Mouse (Mus musculus): ENCODE results near the gene Utrn. TPM values are rescaled to one million over a fixed set of nuclear protein-coding genes. Genes with fewer than 3 reads are reported as not detected.

Utrn gene
- polyA plus RNA-seq, 1 experiment from 2014 or later = 21.5 TPM

DNA sequence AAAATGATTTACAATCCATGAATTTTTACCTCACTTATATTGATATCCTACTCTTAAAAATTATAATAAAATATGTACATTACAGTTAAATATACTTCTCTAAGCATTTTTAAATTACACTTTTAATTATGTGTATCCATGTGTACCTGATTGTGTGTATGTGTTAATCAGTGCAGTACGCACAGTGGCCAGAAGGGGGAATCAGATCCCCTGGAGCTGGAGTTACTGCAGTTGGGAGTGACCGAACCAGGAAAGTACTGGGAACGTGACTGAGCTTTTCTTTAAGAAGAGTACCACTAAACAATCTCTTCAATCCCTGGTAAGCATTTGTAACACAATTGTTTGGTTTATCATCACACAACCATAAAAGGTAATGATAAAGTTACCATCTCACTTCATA, 285.7 kb downstream of the Utrn start:
- no peak overlapping the region for H3K4me2 ChIP-seq (replicated peaks; ENCODE audit: low read depth)
- H3K4me3 ChIP-seq (ENCODE audit: low read depth, low read length) = no peak overlapping the region
- peak; percentile 41 for TF ChIP-seq CTCF (IDR thresholded peaks at IDR 0.05; ENCODE audit: low read depth)
- no peak overlapping the region for H3K9ac ChIP-seq (ENCODE audit: low read depth, low read length)
- no peaks in the 10 kb centered on the region for H3K9me3 ChIP-seq (ENCODE audit: control insufficient read depth)
- no peaks in the 10 kb centered on the region for H3K27me3 ChIP-seq (replicated peaks; ENCODE audit: control insufficient read depth, insufficient read depth, low read length)
- ATAC-seq = no peak
- no peak overlapping the region for H3K27ac ChIP-seq (ENCODE audit: low read depth, low read length)
- WGBS = 93% methylated on average over 3 of the region's 3 CpGs
- no peaks in the 10 kb centered on the region for H3K4me1 ChIP-seq (replicated peaks; ENCODE audit: control insufficient read depth, insufficient read depth, low read length)
- no peaks in the 10 kb centered on the region for H3K36me3 ChIP-seq (ENCODE audit: control insufficient read depth, insufficient read depth)

DNA sequence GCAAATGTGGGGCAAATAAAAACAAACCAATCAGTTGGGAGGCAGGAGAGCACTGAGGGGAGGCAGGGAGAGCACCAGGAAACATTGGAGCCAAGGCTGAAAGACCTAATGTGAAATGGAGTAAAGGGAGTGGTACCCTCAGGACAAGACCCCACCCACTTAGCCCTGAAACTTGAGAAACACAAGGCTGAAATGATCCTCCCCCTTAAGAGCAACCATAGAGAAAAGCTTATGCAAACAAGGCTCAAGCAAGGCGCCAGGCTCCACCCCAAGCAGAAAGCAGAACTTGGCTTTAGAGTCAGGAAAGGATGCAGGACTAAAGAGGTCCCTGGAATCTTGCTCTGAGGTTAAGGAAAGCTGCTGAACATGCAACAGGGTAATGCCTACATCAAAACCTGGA, 290.1 kb downstream of the Utrn start:
- Histone ChIP-seq H3K9ac (ENCODE audit: low read depth, low read length) (no peak overlapping the region), H3K4me1 (replicated peaks; ENCODE audit: control insufficient read depth, insufficient read depth, low read length) (no peaks in the 10 kb centered on the region), H3K9me3 (ENCODE audit: control insufficient read depth) (no peaks in the 10 kb centered on the region), H3K36me3 (ENCODE audit: control insufficient read depth, insufficient read depth) (no peaks in the 10 kb centered on the region), H3K4me3 (ENCODE audit: low read depth, low read length) (no peak overlapping the region), H3K27me3 (replicated peaks; ENCODE audit: control insufficient read depth, insufficient read depth, low read length) (no peaks in the 10 kb centered on the region), H3K4me2 (replicated peaks; ENCODE audit: low read depth) (no peak overlapping the region), H3K27ac (ENCODE audit: low read depth, low read length) (no peak overlapping the region)
- TF ChIP-seq CTCF (IDR thresholded peaks at IDR 0.05; ENCODE audit: low read depth) = no peak
- ATAC-seq = no peak
- 39% methylated on average over 1 of the region's 1 CpGs for WGBS

DNA sequence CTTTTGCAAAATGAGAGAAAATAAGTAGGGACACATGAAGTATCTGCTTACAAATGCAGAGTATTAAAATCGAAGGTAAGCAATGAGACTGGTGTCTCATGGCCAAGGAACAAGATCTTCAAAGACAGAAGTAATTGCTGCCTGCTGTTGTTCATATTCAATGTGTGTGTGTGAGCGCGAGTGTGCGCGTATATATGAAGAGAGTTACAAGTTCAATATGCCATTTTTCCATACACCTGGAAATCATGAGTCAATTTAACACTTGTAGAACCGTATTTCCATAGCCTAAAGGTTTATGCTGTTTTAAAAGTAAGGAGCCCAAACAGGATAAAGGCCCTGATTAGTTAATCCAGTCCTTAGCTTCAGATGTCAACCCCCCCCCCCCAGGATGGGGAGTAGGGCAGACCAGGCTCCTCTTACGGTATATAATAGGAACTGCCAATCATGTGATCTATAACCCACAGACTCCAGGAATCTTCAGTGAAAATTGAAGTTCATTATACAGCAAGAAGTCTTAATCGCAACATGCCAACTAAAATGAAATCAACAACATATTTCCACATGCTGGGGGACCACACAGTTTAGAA, 293.2 kb downstream of the Utrn start:
- Histone ChIP-seq H3K9ac (ENCODE audit: low read depth, low read length) (no peak overlapping the region), H3K36me3 (ENCODE audit: control insufficient read depth, insufficient read depth) (no peaks in the 10 kb centered on the region), H3K4me3 (ENCODE audit: low read depth, low read length) (no peak overlapping the region), H3K4me2 (replicated peaks; ENCODE audit: low read depth) (no peak overlapping the region), H3K27me3 (replicated peaks; ENCODE audit: control insufficient read depth, insufficient read depth, low read length) (no peaks in the 10 kb centered on the region), H3K9me3 (ENCODE audit: control insufficient read depth) (no peaks in the 10 kb centered on the region), H3K27ac (ENCODE audit: low read depth, low read length) (no peak overlapping the region), H3K4me1 (replicated peaks; ENCODE audit: control insufficient read depth, insufficient read depth, low read length) (no peaks in the 10 kb centered on the region)
- no peak for ATAC-seq
- 88% methylated on average over 8 of the region's 8 CpGs for WGBS
- TF ChIP-seq CTCF (IDR thresholded peaks at IDR 0.05; ENCODE audit: low read depth) = no peak

- Histone ChIP-seq H3K4me3 (ENCODE audit: low read depth, low read length) (no peak overlapping the region), H3K4me1 (replicated peaks; ENCODE audit: control insufficient read depth, insufficient read depth, low read length) (no peaks in the 10 kb centered on the region), H3K27ac (ENCODE audit: low read depth, low read length) (no peak overlapping the region), H3K9me3 (ENCODE audit: control insufficient read depth) (no peaks in the 10 kb centered on the region), H3K36me3 (ENCODE audit: control insufficient read depth, insufficient read depth) (no peaks in the 10 kb centered on the region), H3K9ac (ENCODE audit: low read depth, low read length) (no peak overlapping the region), H3K27me3 (replicated peaks; ENCODE audit: control insufficient read depth, insufficient read depth, low read length) (no peaks in the 10 kb centered on the region), H3K4me2 (replicated peaks; ENCODE audit: low read depth) (no peak overlapping the region)
- no peak for TF ChIP-seq CTCF (IDR thresholded peaks at IDR 0.05; ENCODE audit: low read depth)
- ATAC-seq = no peak
- WGBS = 84% methylated on average over 10 of the region's 10 CpGs
These were observed 294.4 kb downstream of the Utrn start for GRCm38 (mm10) chr10:12574760-12575159.

GRCm38 (mm10) chr10:12573601-12574000, 295.6 kb downstream of the Utrn start:
- H3K27ac ChIP-seq (ENCODE audit: low read depth, low read length) = no peak overlapping the region
- H3K9me3 ChIP-seq (ENCODE audit: control insufficient read depth) = no peaks in the 10 kb centered on the region
- 31% methylated on average over 6 of the region's 6 CpGs for WGBS

DNA sequence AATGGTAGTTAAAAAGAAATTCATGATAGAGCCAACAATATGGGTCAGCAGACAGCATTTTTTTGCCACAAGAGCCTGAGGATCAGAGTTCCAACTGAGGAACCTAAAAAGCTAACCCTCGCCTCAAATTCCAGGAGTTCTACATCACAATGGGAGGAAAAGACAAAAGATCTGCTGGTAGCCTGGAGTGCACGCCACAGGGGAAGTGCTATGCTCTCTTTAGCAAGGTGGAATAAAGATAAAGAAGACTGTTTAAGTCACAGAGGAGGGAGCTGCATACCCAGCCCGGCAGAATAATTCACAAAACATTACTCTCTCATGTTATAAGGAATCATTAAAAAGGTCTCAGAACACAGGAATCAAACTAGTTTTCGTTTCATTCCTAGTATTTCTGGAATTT, 296.4 kb downstream of the Utrn start:
- Histone ChIP-seq H3K4me1 (replicated peaks; ENCODE audit: control insufficient read depth, insufficient read depth, low read length) (no peaks in the 10 kb centered on the region), H3K9ac (ENCODE audit: low read depth, low read length) (no peak overlapping the region), H3K27ac (ENCODE audit: low read depth, low read length) (no peak overlapping the region), H3K4me3 (ENCODE audit: low read depth, low read length) (no peak overlapping the region), H3K36me3 (ENCODE audit: control insufficient read depth, insufficient read depth) (no peaks in the 10 kb centered on the region), H3K27me3 (replicated peaks; ENCODE audit: control insufficient read depth, insufficient read depth, low read length) (no peaks in the 10 kb centered on the region), H3K4me2 (replicated peaks; ENCODE audit: low read depth) (no peak overlapping the region), H3K9me3 (ENCODE audit: control insufficient read depth) (no peaks in the 10 kb centered on the region)
- no peak for TF ChIP-seq CTCF (IDR thresholded peaks at IDR 0.05; ENCODE audit: low read depth)
- 56% methylated on average over 4 of the region's 4 CpGs for WGBS
- no peak for ATAC-seq

More at GRCm38 (mm10) chr10:12573601-12574000, 295.6 kb downstream of the Utrn start:
- no peak for TF ChIP-seq CTCF (IDR thresholded peaks at IDR 0.05; ENCODE audit: low read depth)
- no peak for ATAC-seq
- no peaks in the 10 kb centered on the region for H3K4me1 ChIP-seq (replicated peaks; ENCODE audit: control insufficient read depth, insufficient read depth, low read length)
- no peaks in the 10 kb centered on the region for H3K36me3 ChIP-seq (ENCODE audit: control insufficient read depth, insufficient read depth)
- H3K9ac ChIP-seq (ENCODE audit: low read depth, low read length) = no peak overlapping the region
- no peak overlapping the region for H3K4me3 ChIP-seq (ENCODE audit: low read depth, low read length)
- peak overlapping the region; percentile 17; the same call in 1 of the 2 replicates for H3K4me2 ChIP-seq (replicated peaks; ENCODE audit: low read depth)
- no peaks in the 10 kb centered on the region for H3K27me3 ChIP-seq (replicated peaks; ENCODE audit: control insufficient read depth, insufficient read depth, low read length)

DNA sequence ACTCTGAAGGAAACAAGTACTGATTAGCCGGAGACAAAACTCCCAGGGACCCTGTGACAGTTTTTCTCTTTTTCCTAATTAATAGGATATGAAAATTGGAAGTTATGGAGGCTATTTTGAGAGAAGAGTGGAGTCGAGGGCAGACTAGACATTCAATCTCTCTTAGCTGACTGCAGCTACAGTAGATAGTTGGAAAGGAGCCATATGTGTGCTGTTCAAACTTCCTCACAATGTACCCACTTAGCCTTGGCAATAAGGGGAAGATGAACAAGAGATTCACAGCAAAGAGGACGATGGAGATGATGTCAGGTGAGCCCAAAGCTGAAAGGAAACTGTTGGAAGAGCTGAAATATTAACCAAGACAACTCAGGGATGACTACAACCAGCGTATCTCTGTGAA, 304.7 kb downstream of the Utrn start:
- H3K27me3 ChIP-seq (replicated peaks; ENCODE audit: control insufficient read depth, insufficient read depth, low read length) = no peaks in the 10 kb centered on the region
- H3K36me3 ChIP-seq (ENCODE audit: control insufficient read depth, insufficient read depth) = no peaks in the 10 kb centered on the region
- no peak overlapping the region for H3K4me3 ChIP-seq (ENCODE audit: low read depth, low read length)
- H3K4me1 ChIP-seq (replicated peaks; ENCODE audit: control insufficient read depth, insufficient read depth, low read length) = no peaks in the 10 kb centered on the region
- no peak overlapping the region for H3K4me2 ChIP-seq (replicated peaks; ENCODE audit: low read depth)
- ATAC-seq = no peak
- no peak overlapping the region for H3K27ac ChIP-seq (ENCODE audit: low read depth, low read length)
- WGBS = 65% methylated on average over 4 of the region's 4 CpGs
- no peaks in the 10 kb centered on the region for H3K9me3 ChIP-seq (ENCODE audit: control insufficient read depth)
- no peak overlapping the region for H3K9ac ChIP-seq (ENCODE audit: low read depth, low read length)
- no peak for TF ChIP-seq CTCF (IDR thresholded peaks at IDR 0.05; ENCODE audit: low read depth)

Data from intestine, postnatal 0 days (tissue).